Mouse (Mus musculus): ENCODE data around the gene Slc27a2.
"Not testable (repeated sequence)": the region's sequence is repeated elsewhere in the genome, so short reads cannot be mapped to it uniquely, and the experiment has no call there.

The Slc27a2 gene

GRCm38 (mm10) chr2:126552357-126553290, at the start of gene Slc27a2:
TSS of gene Slc27a2 (plus strand) at chr2:126552407.
- no peak for DNase-seq (ENCODE audit: low spot score in 2 of 2)

- no peak for DNase-seq (ENCODE audit: low spot score in 2 of 2)
These were observed 47.1 kb upstream of the Slc27a2 start for GRCm38 (mm10) chr2:126505156-126505555.

- no peak for DNase-seq (ENCODE audit: low spot score in 2 of 2)
These were observed 44.7 kb upstream of the Slc27a2 start for GRCm38 (mm10) chr2:126507477-126507876.

- no peak for DNase-seq (ENCODE audit: low spot score in 2 of 2)
These were observed 44.0 kb upstream of the Slc27a2 start for GRCm38 (mm10) chr2:126508228-126508627.

GRCm38 (mm10) chr2:126515069-126515826, 37.0 kb upstream of the Slc27a2 start:
- DNase-seq (ENCODE audit: low spot score in 2 of 2), result no peak

- no peak for DNase-seq (ENCODE audit: low spot score in 2 of 2)
These were observed 32.2 kb upstream of the Slc27a2 start for GRCm38 (mm10) chr2:126519872-126520581.

- no peak for DNase-seq (ENCODE audit: low spot score in 2 of 2)
These were observed 31.4 kb upstream of the Slc27a2 start for GRCm38 (mm10) chr2:126520828-126521227.

- DNase-seq (ENCODE audit: low spot score in 2 of 2), result no peak
These were observed 30.7 kb upstream of the Slc27a2 start for GRCm38 (mm10) chr2:126521471-126521870.

- no peak for DNase-seq (ENCODE audit: low spot score in 2 of 2)
These were observed 30.2 kb upstream of the Slc27a2 start for GRCm38 (mm10) chr2:126522056-126522455.

- DNase-seq (ENCODE audit: low spot score in 2 of 2), result not testable (repeated sequence)
These were observed 29.0 kb upstream of the Slc27a2 start for GRCm38 (mm10) chr2:126523101-126523745.

- no peak for DNase-seq (ENCODE audit: low spot score in 2 of 2)
These were observed 27.9 kb upstream of the Slc27a2 start for GRCm38 (mm10) chr2:126524271-126524670.

GRCm38 (mm10) chr2:126527461-126527860, 24.7 kb upstream of the Slc27a2 start:
- no peak for DNase-seq (ENCODE audit: low spot score in 2 of 2)

GRCm38 (mm10) chr2:126530581-126530980, 21.6 kb upstream of the Slc27a2 start:
- DNase-seq (ENCODE audit: low spot score in 2 of 2), result no peak

- DNase-seq (ENCODE audit: low spot score in 2 of 2), result no peak
These were observed 14.6 kb upstream of the Slc27a2 start for GRCm38 (mm10) chr2:126537654-126538053.

GRCm38 (mm10) chr2:126540390-126540925, 11.7 kb upstream of the Slc27a2 start:
- DNase-seq (ENCODE audit: low spot score in 2 of 2), result no peak

GRCm38 (mm10) chr2:126542211-126542610, 10.0 kb upstream of the Slc27a2 start:
- no peak for DNase-seq (ENCODE audit: low spot score in 2 of 2)

GRCm38 (mm10) chr2:126545297-126545696, 6.9 kb upstream of the Slc27a2 start:
- no peak for DNase-seq (ENCODE audit: low spot score in 2 of 2)

- DNase-seq (ENCODE audit: low spot score in 2 of 2), result no peak
These were observed 5.8 kb upstream of the Slc27a2 start for GRCm38 (mm10) chr2:126546392-126546791.

GRCm38 (mm10) chr2:126549681-126550080, 2.5 kb upstream of the Slc27a2 start:
- DNase-seq (ENCODE audit: low spot score in 2 of 2), result no peak

GRCm38 (mm10) chr2:126551244-126551890, 840 bp upstream of the Slc27a2 start:
- DNase-seq (ENCODE audit: low spot score in 2 of 2), result no peak

- DNase-seq (ENCODE audit: low spot score in 2 of 2), result no peak
These were observed 311 bp upstream of the Slc27a2 start for GRCm38 (mm10) chr2:126551896-126552295.

All from spleen, postnatal 36 days (tissue).